Mouse (Mus musculus) CH12.LX (cell line): ENCODE measurements at regions not wholly inside any gene's neighbourhood (a gene's known extent, or its start where the extent isn't known, plus 50 kb on each side); places are given as distances from the start of the nearest gene placed in this dataset.

Experiments
- DNase-seq: peaks from one replicate; pipeline ENCODE4 v3.0.0-alpha.2; 2013; ENCODE audit errors: extremely low read depth
- H3K27ac ChIP-seq: 2 replicates; pipeline ENCODE4 v1.5.1; 2012; ENCODE audit warnings: low read depth, mild to moderate bottlenecking, control low read depth, moderate library complexity; ENCODE audit not compliant: insufficient read depth
- H3K27me3 ChIP-seq: replicated peaks from 2 replicates; pipeline ENCODE3; 2012; ENCODE audit warnings: inconsistent platforms
- H3K36me3 ChIP-seq, 2 experiments: replicated peaks in 1 of 2; 2 replicates each; pipeline versions ENCODE3 to v1.6.1; 2012; ENCODE audit warnings: inconsistent platforms in 1 of 2, low read length in 1 of 2, mild to moderate bottlenecking in 1 of 2, mixed read lengths in 1 of 2, moderate library complexity in 1 of 2; ENCODE audit not compliant: control insufficient read depth in 1 of 2, insufficient read depth in 1 of 2
- H3K4me1 ChIP-seq, 2 experiments: 2 replicates each; pipeline ENCODE4 v1.6.1; 2012; ENCODE audit warnings: inconsistent platforms in 1 of 2, moderate library complexity in 1 of 2; ENCODE audit not compliant: insufficient read depth in 2 of 2, control insufficient read depth in 1 of 2
- H3K4me2 ChIP-seq: 2 replicates; pipeline ENCODE4 v1.6.1; 2012; ENCODE audit warnings: low read depth, mild to moderate bottlenecking, control low read depth; ENCODE audit not compliant: poor library complexity, insufficient read depth, severe bottlenecking
- H3K4me3 ChIP-seq, 3 experiments: fragments of 150-350 bp in 1 of 3; sonication (generic) in 1 of 3; replicated peaks in 1 of 3; 2 replicates each; pipeline versions ENCODE3 to v1.5.1; 2011 to 2012; ENCODE audit warnings: low read depth in 2 of 3, low read length in 2 of 3, mild to moderate bottlenecking in 2 of 3, moderate library complexity in 2 of 3, control low read depth in 1 of 3, improper control_type of control experiment in 1 of 3, inconsistent platforms in 1 of 3, mixed read lengths in 1 of 3; ENCODE audit not compliant: poor library complexity in 1 of 3
- H3K79me2 ChIP-seq: replicated peaks from 2 replicates; pipeline ENCODE4 v1.6.1; 2012; ENCODE audit warnings: mild to moderate bottlenecking, moderate library complexity; ENCODE audit not compliant: control insufficient read depth, poor library complexity, insufficient read depth, severe bottlenecking; ENCODE audit errors: extremely low read depth
- H3K9ac ChIP-seq: 2 replicates; pipeline ENCODE4 v1.6.1; 2012; ENCODE audit warnings: low read depth, mild to moderate bottlenecking, control low read depth, moderate library complexity; ENCODE audit not compliant: insufficient read depth
- H3K9me3 ChIP-seq: replicated peaks from 2 replicates; pipeline ENCODE3; 2012; ENCODE audit warnings: low read length, inconsistent platforms, mixed read lengths
- ELF1 ChIP-seq: IDR thresholded peaks from 2 replicates; pipeline ENCODE4 v1.6.1; 2014; ENCODE audit warnings: low read depth, mild to moderate bottlenecking, inconsistent platforms, low read length, improper control_type of control experiment
- KAT2A ChIP-seq: IDR thresholded peaks from 2 replicates; pipeline ENCODE4 v1.6.1; 2012; ENCODE audit warnings: low read length, improper control_type of control experiment, inconsistent platforms; ENCODE audit not compliant: insufficient replicate concordance
- MAFK ChIP-seq: IDR thresholded peaks from 2 replicates; pipeline ENCODE4 v1.6.1; 2011; ENCODE audit warnings: low read length, improper control_type of control experiment; ENCODE audit not compliant: insufficient replicate concordance
- MAX ChIP-seq: IDR thresholded peaks from 2 replicates; pipeline ENCODE4 v1.6.1; 2011; ENCODE audit warnings: low read length, improper control_type of control experiment
- MEF2A ChIP-seq: IDR thresholded peaks from 2 replicates; pipeline ENCODE4 v1.6.1; 2014; ENCODE audit warnings: low read depth, mild to moderate bottlenecking, inconsistent platforms, low read length, improper control_type of control experiment, borderline replicate concordance
- MXI1 ChIP-seq: IDR thresholded peaks from 2 replicates; pipeline ENCODE4 v1.6.1; 2011; ENCODE audit warnings: mild to moderate bottlenecking, low read depth, low read length, improper control_type of control experiment
- PAX5 ChIP-seq: IDR thresholded peaks from 2 replicates; pipeline ENCODE4 v1.6.1; 2012; ENCODE audit warnings: low read length, inconsistent platforms, mixed read lengths
- POLR2A ChIP-seq: IDR thresholded peaks from 2 replicates; pipeline ENCODE4 v1.6.1; 2011; ENCODE audit warnings: low read depth, mild to moderate bottlenecking, improper control_type of control experiment, low read length
- RAD21 ChIP-seq: IDR thresholded peaks from 2 replicates; pipeline ENCODE4 v1.6.1; 2011; ENCODE audit warnings: low read depth, mild to moderate bottlenecking, low read length, improper control_type of control experiment, moderate library complexity
- RCOR1 ChIP-seq: conservative IDR thresholded peaks from 2 replicates; pipeline ENCODE4 v1.6.1; 2012; ENCODE audit warnings: low read depth, mild to moderate bottlenecking, inconsistent platforms, low read length, improper control_type of control experiment
- SIN3A ChIP-seq: IDR thresholded peaks from 2 replicates; pipeline ENCODE4 v1.6.1; 2012; ENCODE audit warnings: low read length, improper control_type of control experiment, inconsistent platforms
- TBP ChIP-seq: conservative IDR thresholded peaks from 2 replicates; pipeline ENCODE4 v1.6.1; 2011; ENCODE audit warnings: low read depth, low read length, improper control_type of control experiment
- UBTF ChIP-seq: IDR thresholded peaks from 2 replicates; pipeline ENCODE4 v1.6.1; 2012; ENCODE audit warnings: low read depth, mild to moderate bottlenecking, inconsistent platforms, low read length, improper control_type of control experiment, moderate library complexity
- USF2 ChIP-seq: conservative IDR thresholded peaks from 2 replicates; pipeline ENCODE4 v1.6.1; 2011; ENCODE audit warnings: low read depth, low read length, improper control_type of control experiment
- ZC3H11A ChIP-seq: IDR thresholded peaks from 2 replicates; pipeline ENCODE4 v1.6.1; 2012; ENCODE audit warnings: low read depth, mild to moderate bottlenecking, inconsistent platforms, low read length, improper control_type of control experiment
- dilution Hi-C: fragments of 300-500 bp; cut with MboI; formaldehyde crosslinking; loops from 2 replicates; pipeline ENCODE4 v1.14.3; 2020; ENCODE audit warnings: low sequenced_read_pairs; ENCODE audit not compliant: extremely low pct_unique_long_range_greater_than_20kb, extremely low pct_ligation_motif_present
- in situ Hi-C: fragments of 300-500 bp; cut with MboI; formaldehyde crosslinking; loops from 3 replicates; pipeline ENCODE4 v1.14.3; 2019; ENCODE audit warnings: low sequenced_read_pairs, low pct_ligation_motif_present, low pct_unique_long_range_greater_than_20kb, mixed read lengths

DNA sequence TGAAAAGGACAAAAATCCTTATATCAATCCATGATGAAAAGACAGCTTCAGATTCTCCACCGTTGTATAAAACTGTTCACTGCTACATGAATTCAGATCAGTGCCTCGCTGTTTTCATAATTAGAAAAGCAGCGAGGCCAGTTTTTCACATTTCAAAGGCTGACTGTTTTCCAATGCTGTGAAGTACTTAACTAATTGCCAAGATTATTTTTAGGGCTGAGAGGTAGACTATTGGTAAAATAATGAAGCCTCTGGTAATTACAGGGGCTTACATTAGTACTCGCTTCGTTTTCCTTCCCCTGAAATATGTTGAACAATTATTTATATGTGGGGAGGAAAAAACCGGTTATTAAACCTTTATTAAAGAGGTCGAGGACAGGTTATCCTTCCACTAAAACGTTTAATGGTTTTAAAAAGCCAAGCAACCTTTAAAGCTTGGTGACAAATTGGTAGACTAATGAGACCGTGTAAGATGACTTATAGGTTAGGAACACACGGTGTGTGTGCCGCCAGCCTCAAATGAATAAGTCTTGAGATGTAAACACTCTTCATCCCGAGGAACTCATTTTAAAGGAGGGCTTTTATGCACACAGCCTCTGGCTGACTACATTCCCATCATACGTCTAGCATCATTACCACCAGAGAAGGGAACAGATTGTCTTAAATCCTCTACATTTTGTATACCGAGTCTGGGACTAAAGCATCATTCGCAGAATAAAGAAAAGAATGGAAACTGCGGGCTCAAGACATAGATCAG, 465.7 kb downstream of the Galc start:
- H3K79me2 ChIP-seq, result no peaks in the 10 kb centered on the region
- H3K4me1 ChIP-seq, result no peaks in the 10 kb centered on the region
- DNase-seq, result no peak
- TF ChIP-seq MAX, result no peak
- no peak for TF ChIP-seq USF2
- no peak for TF ChIP-seq PAX5
- TF ChIP-seq MAFK, result no peak
- no peak for TF ChIP-seq ZC3H11A
- TF ChIP-seq MEF2A, result no peak
- no peak for TF ChIP-seq UBTF
- TF ChIP-seq, all 38 proteins: peak for 0
- no peak overlapping the region for H3K27ac ChIP-seq
- no peaks in the 10 kb centered on the region for H3K36me3 ChIP-seq
- no peak overlapping the region for H3K4me3 ChIP-seq
- H3K9ac ChIP-seq, result no peak overlapping the region
- in situ Hi-C loops (no loop called here), dilution Hi-C loops (no loop called here)
- H3K4me2 ChIP-seq, result no peak overlapping the region
- H3K27me3 ChIP-seq, result no peaks in the 10 kb centered on the region
- peaks cover 4% of the 10 kb centered on the region for H3K9me3 ChIP-seq

DNA sequence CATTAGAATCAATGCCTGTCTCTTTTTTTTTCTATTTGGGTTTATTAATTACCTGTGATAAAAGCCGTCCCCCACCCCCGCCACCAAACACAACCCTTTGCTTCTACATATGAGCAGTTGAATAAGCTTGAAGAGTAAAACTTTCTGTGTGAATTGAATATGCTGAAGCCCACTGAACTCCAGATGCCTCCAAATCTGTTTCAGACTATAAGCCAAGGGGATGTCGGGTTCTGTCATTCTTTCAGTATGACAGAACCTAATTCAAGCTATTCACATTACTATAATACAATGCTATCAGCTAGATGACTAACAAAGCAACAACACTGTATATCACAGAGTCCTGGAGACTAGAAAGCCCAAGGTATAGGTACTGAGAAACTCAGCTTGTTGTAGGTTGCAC, 475.8 kb downstream of the Galc start:
- no peaks in the 10 kb centered on the region for H3K79me2 ChIP-seq
- TF ChIP-seq MXI1, result no peak
- TF ChIP-seq TBP, result no peak
- no peak for TF ChIP-seq MAFK
- no peak for TF ChIP-seq ELF1
- TF ChIP-seq RAD21, result no peak
- TF ChIP-seq KAT2A, result no peak
- no peak for TF ChIP-seq POLR2A
- no peak for TF ChIP-seq SIN3A
- TF ChIP-seq RCOR1, result no peak
- TF ChIP-seq, all 38 proteins: peak for 0
- Histone ChIP-seq H3K9me3 (peaks cover 3% of the 10 kb centered on the region), H3K9ac (no peak overlapping the region), H3K4me3 (no peak overlapping the region), H3K27me3 (no peaks in the 10 kb centered on the region), H3K36me3 (no peaks in the 10 kb centered on the region), H3K27ac (no peak overlapping the region), H3K4me1 (peaks cover 0 to 3% of the 10 kb centered on the region in 2 experiments; a peak in 1 of 4 replicates), H3K4me2 (no peak overlapping the region)
- in situ Hi-C loops (no loop called here), dilution Hi-C loops (no loop called here)
- no peak for DNase-seq
